Mouse (Mus musculus) cerebellum, adult (tissue): Measurements from ENCODE around the gene Map3k10.

Experiments used
- ATAC-seq: cut with Nextera tagmentation; 2 replicates; pipeline ENCODE4 v1.9.2; 2017; ENCODE audit warnings: mild to moderate bottlenecking, moderate library complexity, mixed read lengths; ENCODE audit not compliant: insufficient number of reproducible peaks, low FRiP score, low TSS enrichment

The Map3k10 gene

DNA sequence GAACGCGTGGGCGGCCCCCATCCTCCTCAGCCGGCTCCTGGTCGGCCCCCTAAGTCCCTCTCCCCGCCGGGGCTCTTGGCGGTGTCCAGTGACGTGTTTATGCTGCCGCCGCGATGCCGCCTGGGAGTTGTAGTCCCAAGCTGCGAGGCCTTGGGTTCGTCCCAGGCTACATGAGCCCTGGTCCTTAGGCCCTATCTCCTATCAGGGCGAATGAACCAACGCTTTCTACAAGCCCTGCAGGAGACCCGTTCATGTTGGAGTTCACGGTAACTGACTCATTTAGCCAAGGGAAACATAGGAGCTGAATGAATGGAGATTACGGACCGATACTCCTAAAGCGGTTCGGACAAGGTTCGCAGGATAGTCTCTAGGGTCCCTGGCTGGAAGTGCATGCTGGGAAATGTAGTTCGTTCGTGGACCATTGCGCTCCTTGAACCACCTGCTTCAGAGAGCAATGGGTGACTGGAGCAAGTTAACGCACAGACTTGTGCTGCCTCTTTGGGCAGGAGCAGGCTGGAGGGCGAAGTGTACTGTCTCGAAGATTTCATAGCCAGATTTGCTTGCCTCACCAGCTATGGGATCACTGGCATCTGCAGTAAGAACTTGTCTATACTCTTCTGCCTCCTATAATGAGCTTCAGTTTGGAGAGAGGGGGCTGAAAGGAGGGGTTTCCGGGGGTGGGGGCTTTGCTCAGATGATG, at the start of gene Map3k10:
Map3k10 (minus strand) TSS at position 77 of the 700 bp plus-strand sequence.
- peak; percentile 96 for ATAC-seq

DNA sequence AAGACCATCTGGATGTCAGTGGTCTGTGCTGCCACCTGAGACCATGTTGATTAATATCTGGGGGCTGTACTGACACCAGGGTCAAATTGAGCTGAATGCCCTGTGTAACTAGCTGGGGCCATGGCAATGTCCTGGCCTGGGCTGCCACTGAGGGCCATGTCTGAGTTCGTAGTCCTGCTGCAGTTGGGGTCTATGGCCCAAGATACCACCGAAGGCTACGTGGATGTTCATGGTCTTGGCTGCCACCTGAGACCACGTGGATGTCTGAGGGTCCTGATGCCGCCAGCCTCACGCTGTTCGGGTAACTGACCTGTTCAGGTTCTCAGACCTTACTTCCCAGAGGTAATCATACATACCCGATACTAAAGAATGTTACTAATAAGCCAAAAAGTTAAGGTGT, 47.6 kb upstream of the Map3k10 start:
- ATAC-seq: no peak

DNA sequence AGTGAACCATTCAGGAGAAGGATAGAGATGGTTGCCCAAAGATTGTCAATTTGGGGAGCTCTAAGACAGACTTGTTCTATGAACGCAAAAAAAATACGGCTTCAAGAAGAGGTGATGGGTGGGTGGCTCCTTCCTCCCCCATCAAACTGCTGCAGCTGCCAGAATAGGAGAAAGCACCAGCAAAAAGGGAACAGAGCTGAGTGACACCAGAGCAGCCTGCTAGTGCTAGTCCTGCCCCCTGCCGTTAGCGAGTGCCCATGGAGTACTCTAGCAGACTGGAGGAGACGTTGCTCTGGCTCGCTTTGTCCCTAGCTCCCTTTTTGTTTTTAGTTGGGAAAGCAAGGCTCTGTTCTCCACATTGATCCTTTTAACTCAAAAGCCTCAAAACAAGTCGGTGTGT, 36.0 kb upstream of the Map3k10 start:
- no peak for ATAC-seq

GRCm38 (mm10) chr7:27696711-27697110, 22.3 kb upstream of the Map3k10 start:
- no peak for ATAC-seq

DNA sequence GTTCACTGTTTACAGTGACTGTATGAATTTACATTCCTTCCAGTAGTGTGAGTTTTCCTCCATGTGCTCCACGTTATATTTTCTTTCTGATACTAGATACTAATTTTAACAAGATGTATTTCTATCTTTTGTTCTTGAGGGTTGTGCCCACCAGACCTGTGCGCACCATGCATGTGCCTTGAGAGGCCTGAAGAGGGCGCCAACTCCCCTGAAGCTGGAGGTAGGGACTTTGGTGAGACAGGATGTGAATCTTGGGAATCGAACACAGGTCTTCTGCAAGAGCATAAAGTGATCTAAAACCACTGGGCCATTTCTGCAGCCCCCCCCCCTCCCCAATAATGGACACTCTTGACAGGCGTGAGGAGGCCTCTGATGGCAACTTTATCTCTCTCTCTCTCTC, 16.7 kb upstream of the Map3k10 start:
- ATAC-seq: no peak

GRCm38 (mm10) chr7:27688815-27689612, 14.6 kb upstream of the Map3k10 start, which contains the start of gene Zfp607b:
Gene Zfp607b, plus strand, starts transcription at chr7:27689340.
- ATAC-seq: peak; percentile 99

DNA sequence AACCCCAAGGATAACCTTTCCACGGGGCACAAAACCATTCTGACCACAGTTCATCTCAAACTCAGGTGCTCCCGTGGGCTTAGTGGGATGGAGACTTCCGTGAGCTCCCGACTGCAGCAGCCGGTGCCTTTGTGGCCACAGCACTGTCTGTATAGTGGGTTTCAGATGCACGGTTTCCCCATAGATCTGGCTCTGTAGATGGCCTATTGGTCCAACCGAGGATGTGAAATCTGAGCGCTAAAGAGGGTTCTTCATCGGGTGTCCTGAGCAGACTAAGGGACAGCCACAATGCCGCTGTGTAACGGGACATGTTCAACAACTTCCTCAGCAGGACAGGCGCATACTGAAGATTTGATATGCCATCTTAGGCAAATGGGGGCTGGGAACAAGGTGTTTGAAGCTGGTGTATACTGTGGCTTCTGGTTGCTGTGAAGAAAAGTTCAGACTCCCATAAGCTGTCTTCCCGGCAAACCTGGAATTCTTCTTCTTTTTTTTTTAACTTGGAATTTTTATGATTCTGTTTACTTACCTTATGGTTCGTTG, 13.9 kb upstream of the Map3k10 start:
- no peak for ATAC-seq

- no peak for ATAC-seq
Observed at GRCm38 (mm10) chr7:27687836-27688235, 13.4 kb upstream of the Map3k10 start.

DNA sequence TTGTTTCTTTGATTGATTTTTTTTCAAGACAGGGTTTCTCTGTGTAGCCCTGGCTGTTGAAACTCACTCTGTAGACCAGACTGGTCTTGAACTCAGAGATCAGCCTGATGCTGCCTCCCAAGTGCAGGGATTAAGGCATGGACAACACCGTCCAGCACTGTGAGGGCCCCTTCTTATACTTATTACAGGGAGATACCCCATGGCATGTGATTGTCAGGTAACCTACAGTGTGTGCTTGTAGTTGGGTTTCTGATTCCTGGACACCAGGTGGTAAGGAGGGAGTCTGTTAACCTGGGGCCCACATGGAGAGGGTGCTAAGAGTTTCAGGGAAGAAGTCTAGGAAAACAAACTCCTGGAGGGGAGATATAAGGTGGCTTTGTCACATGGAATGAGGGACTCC, 12.6 kb upstream of the Map3k10 start:
- ATAC-seq: no peak

DNA sequence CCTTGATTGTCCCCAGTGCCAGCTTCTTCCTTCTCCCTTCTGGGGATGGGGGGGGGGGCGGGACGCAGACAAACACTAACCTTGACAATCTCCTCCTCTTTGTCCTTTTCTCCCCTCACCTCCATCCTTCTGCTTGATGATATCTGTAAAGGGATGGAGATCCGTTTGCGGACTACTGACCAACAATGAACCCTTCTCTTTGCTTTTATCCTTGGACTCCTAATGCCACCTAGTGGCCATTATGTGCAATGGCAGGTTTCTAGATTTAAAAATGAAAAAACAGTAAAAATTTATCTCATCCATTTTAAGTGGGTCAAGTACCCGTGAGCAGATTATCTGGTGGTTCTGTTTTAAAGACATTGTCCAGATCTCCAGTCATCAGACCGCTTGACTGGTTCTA, 11.3 kb upstream of the Map3k10 start:
- ATAC-seq: no peak

GRCm38 (mm10) chr7:27685220-27685619, 10.8 kb upstream of the Map3k10 start:
- ATAC-seq: no peak

DNA sequence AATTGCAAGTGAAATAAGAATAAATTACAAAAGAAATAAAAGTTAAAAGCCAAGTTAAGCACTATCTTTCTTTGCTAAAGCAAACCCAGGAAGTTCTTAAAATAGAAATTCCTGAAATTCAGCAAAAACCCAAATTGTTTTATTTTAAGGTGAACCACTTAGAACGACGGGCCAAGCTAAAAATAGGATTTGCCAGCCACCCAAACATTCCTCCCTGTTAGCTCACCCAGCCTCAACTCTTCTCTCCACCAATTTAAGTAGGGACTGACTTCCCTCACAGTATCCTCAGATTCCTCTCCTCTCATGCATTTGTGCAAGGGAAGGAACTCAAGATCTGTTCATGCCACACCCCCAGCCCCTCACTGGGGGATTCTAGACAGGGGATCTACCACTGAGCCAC, 8.8 kb upstream of the Map3k10 start:
- ATAC-seq: no peak

GRCm38 (mm10) chr7:27675222-27675612, 819 bp upstream of the Map3k10 start:
- no peak for ATAC-seq

- ATAC-seq: peak; percentile 49; the same call in 1 of the 2 replicates
Observed at GRCm38 (mm10) chr7:27674195-27674521, 240 bp downstream of the Map3k10 start.

- ATAC-seq: peak; percentile 19; the same call in 1 of the 2 replicates
Observed at GRCm38 (mm10) chr7:27673575-27674131, 745 bp downstream of the Map3k10 start.

DNA sequence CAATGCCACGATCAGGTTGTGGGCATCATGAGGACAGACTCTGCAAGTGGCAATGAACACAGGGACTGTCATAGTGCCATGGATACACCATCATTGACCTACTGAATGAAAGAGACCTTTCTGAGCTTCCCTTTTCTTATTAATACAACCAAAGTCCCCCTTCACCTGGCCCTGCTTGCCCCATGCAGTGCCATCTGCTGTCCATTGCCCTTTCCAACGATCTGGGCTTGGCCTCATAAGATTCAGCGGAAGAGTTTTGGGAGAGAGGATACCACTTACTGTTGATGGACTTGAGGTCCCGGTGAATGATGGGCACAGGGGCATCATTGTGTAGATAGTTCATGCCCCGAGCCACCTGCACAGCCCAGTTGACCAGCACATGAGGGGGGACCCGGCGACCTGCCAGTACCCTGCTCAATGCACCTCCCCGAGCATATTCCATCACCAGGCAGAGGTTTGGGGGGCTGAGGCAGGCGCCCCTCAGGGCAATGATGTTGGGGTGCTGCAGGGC, 1.3 kb downstream of the Map3k10 start:
- ATAC-seq: no peak

DNA sequence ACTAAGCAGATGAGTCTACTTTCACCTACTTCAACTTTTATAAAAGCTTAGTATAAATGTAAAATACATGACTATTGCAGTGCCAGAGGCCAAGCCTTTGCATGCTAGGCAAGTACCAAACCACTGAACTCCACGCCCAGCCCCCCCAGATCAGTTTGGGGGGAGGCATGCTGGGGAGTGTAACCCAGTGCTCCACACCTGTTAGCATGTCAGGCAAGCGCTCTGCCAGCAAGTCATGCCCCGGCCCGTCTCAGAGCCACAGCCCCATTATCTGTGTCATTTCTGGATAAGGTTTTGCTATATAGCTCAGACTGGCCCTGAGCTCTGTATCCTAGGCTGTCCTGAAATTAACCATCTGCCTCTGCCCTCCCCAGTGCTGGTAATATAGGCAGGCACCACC, 12.4 kb downstream of the Map3k10 start:
- no peak for ATAC-seq

- no peak for ATAC-seq
Observed at GRCm38 (mm10) chr7:27658712-27659663, 15.4 kb downstream of the Map3k10 start.

- no peak for ATAC-seq
Observed at GRCm38 (mm10) chr7:27657824-27658395, 16.5 kb downstream of the Map3k10 start.

DNA sequence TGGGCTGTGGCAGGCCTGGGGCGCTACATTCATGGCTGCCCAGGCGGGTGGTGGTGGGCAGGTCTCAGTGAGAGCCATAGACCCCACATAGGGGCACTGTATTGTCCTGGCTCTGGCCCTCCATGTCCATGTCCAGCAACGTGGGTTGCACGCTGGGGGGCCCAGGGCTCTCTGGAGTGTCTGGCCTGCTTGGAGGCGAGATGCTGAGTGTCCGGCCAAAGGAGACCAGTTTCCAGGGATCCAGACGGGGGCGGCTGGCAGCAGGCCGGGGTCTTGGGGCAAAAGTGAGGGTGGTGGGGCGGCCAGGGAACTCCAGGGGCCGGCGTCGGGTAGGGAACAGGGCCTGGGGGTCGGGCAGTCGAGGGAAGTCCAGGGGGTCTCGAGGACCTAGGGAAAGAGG, 17.8 kb downstream of the Map3k10 start:
- no peak for ATAC-seq
